Mouse (Mus musculus) hindbrain, embryonic 10.5 days (tissue): ENCODE results near the gene Ecd. TPM values are rescaled to one million over a fixed set of nuclear protein-coding genes. Genes with fewer than 3 reads are reported as not detected.
A peak's percentile ranks its signal among the peaks of the same experiment; 100 is the strongest.
"Not testable (repeated sequence)": the region's sequence is repeated elsewhere in the genome, so short reads cannot be mapped to it uniquely, and the experiment has no call there.

Experiments used
- DNase-seq: peaks from one replicate; pipeline ENCODE4 v3.0.0-alpha.2; 2017; ENCODE audit warnings: low spot score
- H3K27ac ChIP-seq: fragments of 300-500 bp; sonication (generic); 2 replicates; pipeline ENCODE4 v1.5.1; 2016; ENCODE audit warnings: mild to moderate bottlenecking, moderate library complexity
- H3K27me3 ChIP-seq: fragments of 300-500 bp; sonication (generic); 2 replicates; pipeline ENCODE4 v1.6.1; 2016; ENCODE audit warnings: mild to moderate bottlenecking; ENCODE audit not compliant: poor library complexity, insufficient read depth, severe bottlenecking
- H3K36me3 ChIP-seq: fragments of 300-500 bp; sonication (generic); 2 replicates; pipeline ENCODE4 v1.6.1; 2016; ENCODE audit warnings: mild to moderate bottlenecking, moderate library complexity
- H3K4me1 ChIP-seq: fragments of 300-500 bp; sonication (generic); replicated peaks from 2 replicates; pipeline ENCODE4 v1.6.1; 2016; ENCODE audit warnings: mild to moderate bottlenecking
- H3K4me3 ChIP-seq: fragments of 300-500 bp; sonication (generic); 2 replicates; pipeline ENCODE4 v1.5.1; 2016; ENCODE audit warnings: mild to moderate bottlenecking, moderate library complexity
- H3K9me3 ChIP-seq: fragments of 300-500 bp; sonication (generic); 2 replicates; pipeline ENCODE4 v1.6.1; 2016; ENCODE audit warnings: mild to moderate bottlenecking, moderate library complexity
- WGBS: fragments of 180-500 bp; shearing (Covaris S2); methylation state at CpG from one replicate; pipeline ENCODE4 v1.1.7; 2016; 5-methylcytosine and 5-hydroxymethylcytosine counted together
- polyA plus RNA-seq: library from polyadenylated mRNA; unstranded; fragments of >200 nt; fragmentation: Nextera tagmentation; extraction: Ambion mirVana; gene quantifications from 2 replicates; pipeline ENCODE4 v1.2.1, GENCODE M21; 2016

The Ecd gene
- polyA plus RNA-seq, 1 experiment from 2014 or later = 64.0 TPM

- H3K4me3 ChIP-seq = no peak overlapping the region
- H3K4me1 ChIP-seq = no peaks in the 10 kb centered on the region
- H3K27me3 ChIP-seq = no peaks in the 10 kb centered on the region
- peaks cover 88% of the 10 kb centered on the region for H3K36me3 ChIP-seq
- no peak overlapping the region for H3K27ac ChIP-seq
- no peak for DNase-seq
- WGBS = 86% methylated on average over 7 of the region's 7 CpGs
- no peaks in the 10 kb centered on the region for H3K9me3 ChIP-seq
Observed at GRCm38 (mm10) chr14:20370798-20371197, 22.9 kb upstream of the Ecd start.

- H3K36me3 ChIP-seq = peaks cover 91% of the 10 kb centered on the region
- WGBS = 93% methylated on average over 3 of the region's 3 CpGs
Observed at GRCm38 (mm10) chr14:20368271-20368670, 20.4 kb upstream of the Ecd start.

GRCm38 (mm10) chr14:20363230-20363629 is 15.3 kb upstream of the Ecd start:
- Histone ChIP-seq H3K27me3 (no peaks in the 10 kb centered on the region), H3K27ac (no peak overlapping the region), H3K9me3 (no peaks in the 10 kb centered on the region), H3K4me1 (no peaks in the 10 kb centered on the region), H3K36me3 (peaks cover 97% of the 10 kb centered on the region), H3K4me3 (no peak overlapping the region)
- WGBS = 96% methylated on average over 4 of the region's 4 CpGs
- no peak for DNase-seq

More at GRCm38 (mm10) chr14:20368271-20368670, 20.4 kb upstream of the Ecd start:
- DNase-seq = no peak
- H3K27ac ChIP-seq = no peak overlapping the region
- no peaks in the 10 kb centered on the region for H3K4me1 ChIP-seq
- no peak overlapping the region for H3K4me3 ChIP-seq
- H3K27me3 ChIP-seq = no peaks in the 10 kb centered on the region
- no peaks in the 10 kb centered on the region for H3K9me3 ChIP-seq

- Histone ChIP-seq H3K4me3 (peak overlapping the region; percentile 83), H3K9me3 (no peaks in the 10 kb centered on the region), H3K27me3 (no peaks in the 10 kb centered on the region), H3K4me1 (peaks cover 16% of the 10 kb centered on the region), H3K36me3 (peaks cover 49% of the 10 kb centered on the region), H3K27ac (peak overlapping the region; percentile 97)
- 5% methylated on average over 15 of the region's 15 CpGs for WGBS
- no peak for DNase-seq
Observed at GRCm38 (mm10) chr14:20347441-20347990, 405 bp downstream of the Ecd start.

GRCm38 (mm10) chr14:20345885-20346284 is 2.0 kb downstream of the Ecd start:
- DNase-seq = no peak
- WGBS = 94% methylated on average over 9 of the region's 9 CpGs
- H3K27me3 ChIP-seq = no peaks in the 10 kb centered on the region
- H3K4me1 ChIP-seq = peaks cover 16% of the 10 kb centered on the region
- H3K36me3 ChIP-seq = peaks cover 49% of the 10 kb centered on the region
- H3K4me3 ChIP-seq = no peak overlapping the region
- no peak overlapping the region for H3K27ac ChIP-seq
- no peaks in the 10 kb centered on the region for H3K9me3 ChIP-seq

- WGBS = 87% methylated on average over 7 of the region's 7 CpGs
- H3K9me3 ChIP-seq = no peaks in the 10 kb centered on the region
- peaks cover 87% of the 10 kb centered on the region for H3K36me3 ChIP-seq
- H3K4me1 ChIP-seq = no peaks in the 10 kb centered on the region
- no peak for DNase-seq
- H3K4me3 ChIP-seq = no peak overlapping the region
- no peak overlapping the region for H3K27ac ChIP-seq
- H3K27me3 ChIP-seq = no peaks in the 10 kb centered on the region
Observed at GRCm38 (mm10) chr14:20340866-20341265, 7.1 kb downstream of the Ecd start.

GRCm38 (mm10) chr14:20340149-20340548 is 7.8 kb downstream of the Ecd start:
- no peaks in the 10 kb centered on the region for H3K9me3 ChIP-seq
- no peaks in the 10 kb centered on the region for H3K4me1 ChIP-seq
- 81% methylated on average over 8 of the region's 8 CpGs for WGBS
- H3K27me3 ChIP-seq = no peaks in the 10 kb centered on the region
- H3K27ac ChIP-seq = no peak overlapping the region
- DNase-seq = no peak
- H3K4me3 ChIP-seq = no peak overlapping the region
- H3K36me3 ChIP-seq = peaks cover 87% of the 10 kb centered on the region

- Histone ChIP-seq H3K27me3 (no peaks in the 10 kb centered on the region), H3K9me3 (no peaks in the 10 kb centered on the region), H3K27ac (no peak overlapping the region), H3K4me3 (no peak overlapping the region), H3K4me1 (no peaks in the 10 kb centered on the region), H3K36me3 (peaks cover 87% of the 10 kb centered on the region)
- WGBS = 96% methylated on average over 5 of the region's 5 CpGs
- no peak for DNase-seq
Observed at GRCm38 (mm10) chr14:20339415-20339814, 8.5 kb downstream of the Ecd start.

- H3K9me3 ChIP-seq = no peaks in the 10 kb centered on the region
- H3K4me3 ChIP-seq = no peak overlapping the region
- H3K27me3 ChIP-seq = no peaks in the 10 kb centered on the region
- 94% methylated on average over 4 of the region's 4 CpGs for WGBS
- DNase-seq = no peak
- no peaks in the 10 kb centered on the region for H3K4me1 ChIP-seq
- H3K27ac ChIP-seq = no peak overlapping the region
- peaks cover 97% of the 10 kb centered on the region for H3K36me3 ChIP-seq
Observed at GRCm38 (mm10) chr14:20331316-20331715, 16.6 kb downstream of the Ecd start.

GRCm38 (mm10) chr14:20328474-20328873 is 19.4 kb downstream of the Ecd start:
- H3K27me3 ChIP-seq = no peaks in the 10 kb centered on the region
- no peak overlapping the region for H3K27ac ChIP-seq
- H3K4me1 ChIP-seq = no peaks in the 10 kb centered on the region
- 73% methylated on average over 9 of the region's 9 CpGs for WGBS
- H3K9me3 ChIP-seq = no peaks in the 10 kb centered on the region
- H3K36me3 ChIP-seq = peaks cover 96% of the 10 kb centered on the region
- H3K4me3 ChIP-seq = no peak overlapping the region
- DNase-seq = peak; percentile 21

GRCm38 (mm10) chr14:20324196-20324595 is 23.7 kb downstream of the Ecd start:
- WGBS = 95% methylated on average over 9 of the region's 9 CpGs

GRCm38 (mm10) chr14:20319420-20319819 is 28.5 kb downstream of the Ecd start:
- Histone ChIP-seq H3K4me1 (no peaks in the 10 kb centered on the region), H3K9me3 (no peaks in the 10 kb centered on the region), H3K4me3 (no peak overlapping the region), H3K27me3 (no peaks in the 10 kb centered on the region), H3K36me3 (peaks cover 65% of the 10 kb centered on the region), H3K27ac (no peak overlapping the region)
- WGBS = 83% methylated on average over 3 of the region's 3 CpGs
- peak; percentile 34 for DNase-seq

More at GRCm38 (mm10) chr14:20324196-20324595, 23.7 kb downstream of the Ecd start:
- no peak overlapping the region for H3K4me3 ChIP-seq
- H3K4me1 ChIP-seq = no peaks in the 10 kb centered on the region
- no peaks in the 10 kb centered on the region for H3K9me3 ChIP-seq
- H3K27me3 ChIP-seq = no peaks in the 10 kb centered on the region
- H3K27ac ChIP-seq = no peak overlapping the region
- peaks cover 97% of the 10 kb centered on the region for H3K36me3 ChIP-seq
- DNase-seq = no peak

- Histone ChIP-seq H3K27me3 (no peaks in the 10 kb centered on the region), H3K36me3 (peaks cover 31% of the 10 kb centered on the region), H3K4me1 (no peaks in the 10 kb centered on the region), H3K9me3 (no peaks in the 10 kb centered on the region), H3K27ac (no peak overlapping the region), H3K4me3 (no peak overlapping the region)
- DNase-seq = no peak
- 92% methylated on average over 1 of the region's 1 CpGs for WGBS
Observed at GRCm38 (mm10) chr14:20315137-20315536, 32.8 kb downstream of the Ecd start.

GRCm38 (mm10) chr14:20305085-20305484 is 42.8 kb downstream of the Ecd start:
- not testable (repeated sequence) for DNase-seq, H3K4me3 ChIP-seq, H3K27me3 ChIP-seq, H3K36me3 ChIP-seq, H3K27ac ChIP-seq, H3K4me1 ChIP-seq, H3K9me3 ChIP-seq
- 71% methylated on average over 2 of the region's 2 CpGs for WGBS
